Mouse (Mus musculus) liver, postnatal 0 days (tissue): ENCODE data around the gene Prpf4.

ENCODE experiments used
- CTCF ChIP-seq: sonication (generic); IDR thresholded peaks from 2 replicates; pipeline ENCODE4 v1.5.1; 2016; ENCODE audit warnings: antibody characterized with exemption, low read depth
- EP300 ChIP-seq: IDR thresholded peaks from 2 replicates; pipeline ENCODE4 v1.6.1; 2016; ENCODE audit warnings: antibody characterized with exemption, low read depth, mild to moderate bottlenecking

DNA sequence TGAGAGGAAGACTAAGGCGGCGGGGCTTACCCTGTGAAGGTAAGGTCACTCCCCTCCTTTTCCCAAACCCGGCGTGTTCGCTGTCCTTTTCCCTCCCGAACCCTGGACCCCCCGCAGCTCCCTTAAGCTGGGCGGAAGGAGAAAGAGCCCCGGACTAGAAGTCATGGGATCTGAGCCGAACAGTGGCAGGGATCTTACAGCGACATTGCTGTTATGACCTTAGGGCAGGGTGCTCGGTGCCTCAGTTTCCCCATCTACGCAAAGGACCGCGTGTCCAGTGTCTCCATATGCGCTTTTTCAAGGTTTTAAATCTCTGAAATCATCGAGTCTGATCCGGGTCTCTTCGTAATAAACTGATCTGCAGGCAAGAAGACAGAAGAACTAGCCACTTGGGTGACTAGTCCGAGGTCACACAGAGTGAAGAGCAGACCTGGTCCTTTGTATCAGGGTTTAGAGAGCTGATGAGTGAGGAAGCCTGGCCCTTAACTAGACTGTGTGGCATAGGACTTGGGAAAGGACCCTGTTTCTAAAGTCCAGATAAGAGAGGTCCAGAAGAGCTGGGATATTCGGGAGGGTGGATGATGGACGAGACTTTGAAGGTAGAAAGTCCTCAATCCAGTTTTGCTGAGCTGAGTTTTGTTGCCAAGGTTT is 47.7 kb upstream of the Prpf4 start:
- TF ChIP-seq CTCF (no peak), EP300 (no peak)
